In the genomic region with DNA sequence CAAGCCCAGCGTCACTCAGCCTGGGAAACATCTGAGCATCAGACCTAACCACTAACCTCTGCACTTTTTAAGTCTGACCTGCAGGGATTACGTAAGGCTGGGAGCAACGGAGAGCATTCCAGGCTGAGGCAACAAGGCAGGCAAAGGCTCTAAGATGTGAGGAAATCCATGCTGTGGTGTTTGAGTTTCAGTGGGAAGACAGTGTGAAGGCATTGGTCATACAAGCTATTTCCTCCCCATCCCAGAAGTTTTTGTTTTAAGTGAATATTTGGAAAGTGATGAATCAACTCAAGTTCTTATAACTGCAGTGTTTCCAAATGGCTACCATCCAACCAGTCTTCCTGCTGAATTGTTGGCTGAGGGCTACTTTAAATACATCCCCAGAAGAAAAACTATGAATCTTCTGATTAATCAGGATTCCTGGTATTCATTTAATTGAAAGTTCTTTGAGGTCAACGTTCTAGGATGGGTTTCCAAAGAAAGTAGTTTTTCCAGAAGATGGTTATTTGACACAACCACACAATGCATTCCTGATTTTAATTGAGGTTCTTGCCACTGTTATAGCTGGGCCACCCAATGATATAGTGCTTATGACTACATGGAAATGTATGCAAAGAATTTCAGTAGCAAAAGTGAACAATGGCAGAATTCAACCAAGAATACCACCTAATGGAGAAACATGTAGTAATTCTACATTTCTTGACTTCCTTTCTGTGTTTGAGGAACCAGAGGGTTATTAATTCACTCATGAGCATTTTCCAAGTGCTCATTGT, we compare ENCODE assay signal across 14 mouse cellular contexts. TPM values are rescaled to one million over a fixed set of nuclear protein-coding genes. Genes with fewer than 3 reads are reported as not detected.
DNase-seq lines count a peak whose midpoint lies in the region.
"Had no signal": no experiment of that assay in that cellular context is flagged by ENCODE, and none has a peak within 500 bp of the region (broad histone marks: within the 10 kb centered on the region; RNA-seq: fewer than 3 reads in every experiment).

No protein-coding gene starts in this region.

- intact Hi-C loops in heart, postnatal 14 days (cut with DNase I), result no loop called here

- DNase-seq in kidney, postnatal 14 days, result peak; percentile 24
- no peak for DNase-seq in kidney, postnatal 25 days
- peak; percentile 19 for DNase-seq in lung, postnatal 10 days
- DNase-seq in lung, adult 18-20 months, result no peak
- peak; percentile 16 for DNase-seq in adipocyte (ENCODE audit: low spot score)
- no peak for DNase-seq in right cerebral cortex, postnatal 36 days (ENCODE audit: low spot score in 2 of 2)
- no peak for DNase-seq in heart, postnatal 14 days
- DNase-seq: cerebellum, adult 2 months; gastrocnemius, postnatal 14 days; heart, adult 18-20 months; kidney, adult 11 months; kidney, postnatal 4 days; liver, embryonic 13.5 days; right cerebral cortex, postnatal 14 days had no signal

RNA-seq across cellular contexts. Expression of gene Npl, which starts 22.6 kb away (rescaled TPM):
- 1 to 10 TPM; 1.7 to 1.8 TPM for total RNA-seq in heart, postnatal 14 days (2021)

Comparison
In these comparisons a context has a peak if more than half of its experiments do, and no peak if none do; other contexts are left out.
1. DNase-seq: peak in kidney, postnatal 14 days (single experiment), lung, postnatal 10 days (single experiment) and adipocyte (single experiment); none in kidney, postnatal 25 days (0 of 2), lung, adult 18-20 months (0 of 2), right cerebral cortex, postnatal 36 days (0 of 2) and heart, postnatal 14 days (0 of 2).